Mouse (Mus musculus) hindbrain, embryonic 15.5 days (tissue): ENCODE results near the gene Rhox4d. TPM values are rescaled to one million over a fixed set of nuclear protein-coding genes. Genes with fewer than 3 reads are reported as not detected.
"Not testable (repeated sequence)": the region's sequence is repeated elsewhere in the genome, so short reads cannot be mapped to it uniquely, and the experiment has no call there.

Source experiments
- ATAC-seq: fragments of 200-750 bp; cut with Nextera tagmentation; 2 replicates; pipeline ENCODE4 v1.8.0; 2017; ENCODE audit warnings: low read depth, moderate number of reproducible peaks, moderate TSS enrichment; ENCODE audit not compliant: low FRiP score
- H3K27ac ChIP-seq: fragments of 300-500 bp; sonication (generic); replicated peaks from 2 replicates; pipeline ENCODE4 v1.5.1; 2015; ENCODE audit warnings: mild to moderate bottlenecking, inconsistent platforms
- H3K27me3 ChIP-seq: fragments of 300-500 bp; sonication (generic); 2 replicates; pipeline ENCODE4 v1.6.1; 2015; ENCODE audit warnings: control low read depth, inconsistent platforms
- H3K36me3 ChIP-seq: fragments of 300-500 bp; sonication (generic); 2 replicates; pipeline ENCODE4 v1.6.1; 2015; ENCODE audit warnings: control low read depth, inconsistent platforms
- H3K4me1 ChIP-seq: fragments of 300-500 bp; sonication (generic); replicated peaks from 2 replicates; pipeline ENCODE4 v1.6.1; 2015; ENCODE audit warnings: control low read depth, inconsistent platforms
- H3K4me2 ChIP-seq: fragments of 300-500 bp; sonication (generic); 2 replicates; pipeline ENCODE4 v1.6.1; 2015; ENCODE audit warnings: moderate library complexity, mild to moderate bottlenecking, inconsistent platforms
- H3K4me3 ChIP-seq: fragments of 300-500 bp; sonication (generic); 2 replicates; pipeline ENCODE4 v1.5.1; 2015; ENCODE audit warnings: mild to moderate bottlenecking, inconsistent platforms
- H3K9ac ChIP-seq: fragments of 300-500 bp; sonication (generic); 2 replicates; pipeline ENCODE4 v1.6.1; 2015; ENCODE audit warnings: inconsistent platforms
- H3K9me3 ChIP-seq: fragments of 300-500 bp; sonication (generic); 2 replicates; pipeline ENCODE4 v1.6.1; 2016; ENCODE audit warnings: control low read depth, inconsistent platforms
- WGBS: fragments of 180-500 bp; shearing (Covaris S2); methylation state at CpG from one replicate; pipeline ENCODE4 v1.1.7; 2015; 5-methylcytosine and 5-hydroxymethylcytosine counted together
- polyA plus RNA-seq: library from polyadenylated mRNA; unstranded; fragments of >200 nt; fragmentation: Nextera tagmentation; extraction: Ambion mirVana; gene quantifications from 2 replicates; pipeline ENCODE4 v1.2.1, GENCODE M21; 2015

The Rhox4d gene
- not detected in 2 replicates for polyA plus RNA-seq

GRCm38 (mm10) chrX:37514059-37514458, at the start of gene Rhox4d:
Rhox4d (plus strand) TSS chrX:37514359.
- not testable (repeated sequence) for H3K4me1 ChIP-seq, H3K36me3 ChIP-seq, H3K9me3 ChIP-seq, H3K27me3 ChIP-seq, H3K4me2 ChIP-seq, H3K27ac ChIP-seq, H3K4me3 ChIP-seq, H3K9ac ChIP-seq, ATAC-seq
- 92% methylated on average over 15 of the region's 18 CpGs for WGBS

DNA sequence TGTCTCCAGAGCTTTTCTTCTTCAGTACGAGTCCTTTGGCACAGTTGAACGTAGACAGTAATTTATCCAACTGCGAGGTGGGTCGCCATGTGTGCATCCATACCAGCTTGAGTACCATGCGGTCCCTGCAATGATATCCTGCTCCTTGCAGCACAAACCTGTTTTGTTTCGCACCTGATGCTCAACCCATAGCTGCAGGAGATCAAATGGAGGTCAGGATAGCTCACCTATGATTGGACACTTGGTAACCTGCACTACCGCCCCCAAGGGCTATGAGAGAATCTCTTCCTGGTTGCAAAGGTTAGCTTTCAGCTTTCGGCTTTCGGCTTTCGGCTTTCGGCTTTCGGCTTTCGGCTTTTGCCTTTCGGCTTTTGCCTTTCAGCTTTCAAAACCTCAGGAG, 34.1 kb upstream of the Rhox4d start, which contains the start of gene Rhox4c:
Rhox4c (plus strand) TSS at position 301 of the 400 bp plus-strand sequence.
- H3K9me3 ChIP-seq, H3K27me3 ChIP-seq, H3K4me1 ChIP-seq, H3K4me3 ChIP-seq, H3K4me2 ChIP-seq, ATAC-seq, H3K27ac ChIP-seq, H3K9ac ChIP-seq, H3K36me3 ChIP-seq: not testable (repeated sequence)
- 92% methylated on average over 14 of the region's 14 CpGs for WGBS

- not testable (repeated sequence) for H3K4me1 ChIP-seq, H3K36me3 ChIP-seq, H3K4me2 ChIP-seq, H3K4me3 ChIP-seq, ATAC-seq, H3K27ac ChIP-seq, H3K9ac ChIP-seq, H3K27me3 ChIP-seq, H3K9me3 ChIP-seq
- WGBS, result 93% methylated on average over 2 of the region's 8 CpGs
Observed at GRCm38 (mm10) chrX:37530152-37530551, 16.0 kb downstream of the Rhox4d start, which contains the start of gene Rhox2e. Rhox2e (plus strand) TSS chrX:37530452.

DNA sequence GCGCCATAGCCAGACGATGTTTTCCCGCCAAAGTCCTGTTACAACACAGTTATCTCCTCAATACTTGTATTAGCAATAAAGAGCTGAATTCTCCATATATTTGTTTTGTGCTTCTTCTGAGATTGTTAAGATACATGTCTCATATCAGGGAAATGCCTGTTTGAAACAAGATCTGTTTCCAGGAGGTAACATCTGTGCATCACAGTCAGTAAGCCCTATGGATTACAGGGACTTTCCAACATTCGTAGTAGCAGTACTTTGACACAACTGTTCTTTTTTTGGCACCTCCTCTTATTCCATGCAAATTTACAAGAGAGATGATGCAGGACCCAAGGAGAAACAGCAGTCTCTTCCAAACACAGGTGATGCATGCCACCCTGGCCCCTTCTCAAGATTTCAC, 27.6 kb downstream of the Rhox4d start, which contains the start of gene Rhox3e:
Rhox3e (plus strand) TSS at position 301 of the 400 bp plus-strand sequence.
- 88% methylated on average over 1 of the region's 4 CpGs for WGBS
- not testable (repeated sequence) for H3K4me1 ChIP-seq, H3K4me3 ChIP-seq, H3K9me3 ChIP-seq, H3K36me3 ChIP-seq, H3K27me3 ChIP-seq, H3K27ac ChIP-seq, ATAC-seq, H3K9ac ChIP-seq, H3K4me2 ChIP-seq

DNA sequence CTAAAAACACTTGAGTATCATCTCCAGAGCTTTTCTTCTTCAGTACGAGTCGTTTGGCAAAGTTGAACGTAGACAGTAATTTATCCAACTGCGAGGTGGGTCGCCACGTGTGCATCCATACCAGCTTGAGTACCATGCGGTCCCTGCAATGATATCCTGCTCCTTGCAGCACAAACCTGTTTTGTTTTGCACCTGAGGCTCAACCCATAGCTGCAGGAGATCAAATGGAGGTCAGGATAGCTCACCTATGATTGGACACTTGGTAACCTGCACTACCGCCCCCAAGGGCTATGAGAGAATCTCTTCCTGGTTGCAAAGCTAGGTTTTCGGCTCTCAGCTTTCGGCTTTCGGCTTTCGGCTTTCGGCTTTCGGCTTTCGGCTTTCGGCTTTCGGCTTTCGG, 43.0 kb downstream of the Rhox4d start, which contains the start of gene Rhox4e:
Rhox4e (plus strand) TSS at position 301 of the 400 bp plus-strand sequence.
- ATAC-seq, H3K4me1 ChIP-seq, H3K9me3 ChIP-seq, H3K9ac ChIP-seq, H3K27me3 ChIP-seq, H3K27ac ChIP-seq, H3K4me3 ChIP-seq, H3K4me2 ChIP-seq, H3K36me3 ChIP-seq: not testable (repeated sequence)
- WGBS, result 95% methylated on average over 10 of the region's 18 CpGs

Other genes with a start within 250 kb of the Rhox4d start
- not detected in 2 replicates for gene Rhox4a, start 249.0 kb upstream of the Rhox4d start, polyA plus RNA-seq
- gene Rhox3a2, start 134.3 kb upstream of the Rhox4d start, polyA plus RNA-seq, result not detected in 2 replicates
- gene Rhox4a2, start 123.5 kb upstream of the Rhox4d start, polyA plus RNA-seq, result not detected in 2 replicates
- gene Rhox2b, start 102.3 kb upstream of the Rhox4d start, polyA plus RNA-seq, result not detected in 2 replicates
- gene Rhox4b, start 81.9 kb upstream of the Rhox4d start, polyA plus RNA-seq, result not detected in 2 replicates
- not detected in 2 replicates for gene Rhox2c, start 60.7 kb upstream of the Rhox4d start, polyA plus RNA-seq
- gene Rhox3c, start 55.8 kb upstream of the Rhox4d start, polyA plus RNA-seq, result not detected in 2 replicates
- not detected in 2 replicates for gene Rhox4c, start 34.0 kb upstream of the Rhox4d start, polyA plus RNA-seq
- not detected in 2 replicates for gene Rhox2d, start 20.9 kb upstream of the Rhox4d start, polyA plus RNA-seq
- not detected in 2 replicates for gene Rhox2e, start 16.1 kb downstream of the Rhox4d start, polyA plus RNA-seq
- not detected in 2 replicates for gene Rhox3e, start 27.7 kb downstream of the Rhox4d start, polyA plus RNA-seq
- not detected in 2 replicates for gene Rhox4e, start 43.1 kb downstream of the Rhox4d start, polyA plus RNA-seq
- not detected in 2 replicates for gene Rhox2f, start 57.0 kb downstream of the Rhox4d start, polyA plus RNA-seq
- not detected in 2 replicates for gene Rhox3f, start 66.6 kb downstream of the Rhox4d start, polyA plus RNA-seq
- gene Rhox4f, start 93.3 kb downstream of the Rhox4d start, polyA plus RNA-seq, result not detected in 2 replicates
- not detected in 2 replicates for gene Rhox3g, start 114.3 kb downstream of the Rhox4d start, polyA plus RNA-seq
- gene Rhox2g, start 129.1 kb downstream of the Rhox4d start, polyA plus RNA-seq, result not detected in 2 replicates
- gene Rhox4g, start 137.0 kb downstream of the Rhox4d start, polyA plus RNA-seq, result not detected in 2 replicates
- not detected in 2 replicates for gene Rhox3h, start 154.4 kb downstream of the Rhox4d start, polyA plus RNA-seq
- not detected in 2 replicates for gene Rhox2h, start 158.9 kb downstream of the Rhox4d start, polyA plus RNA-seq